Mouse (Mus musculus) ES-E14 (cell line): ENCODE measurements around the gene Eps8l3. TPM values are rescaled to one million over a fixed set of nuclear protein-coding genes. Genes with fewer than 3 reads are reported as not detected.

ENCODE experiments used
- DNase-seq: peaks from one replicate; pipeline ENCODE4 v3.0.0-alpha.2; 2013; ENCODE audit warnings: low read depth, low spot score
- H3K27ac ChIP-seq: 2 replicates; pipeline ENCODE4 v1.5.1; 2012; ENCODE audit warnings: low read depth, mild to moderate bottlenecking, low read length, moderate library complexity, mixed read lengths; ENCODE audit not compliant: poor library complexity, insufficient read depth, severe bottlenecking
- H3K36me3 ChIP-seq: 2 replicates; pipeline ENCODE4 v1.6.1; 2012; ENCODE audit warnings: mild to moderate bottlenecking, low read length, moderate library complexity, mixed read lengths; ENCODE audit not compliant: control insufficient read depth, poor library complexity, insufficient read depth, severe bottlenecking
- H3K4me1 ChIP-seq, 2 experiments: fragments of 150-350 bp in 1 of 2; sonication (generic) in 1 of 2; 2 replicates each; pipeline ENCODE4 v1.6.1; 2012; ENCODE audit warnings: low read length in 2 of 2, mild to moderate bottlenecking in 1 of 2, mixed read lengths in 1 of 2; ENCODE audit not compliant: control insufficient read depth in 2 of 2, insufficient read depth in 2 of 2, poor library complexity in 1 of 2
- H3K4me3 ChIP-seq, 2 experiments: fragments of 150-350 bp in 1 of 2; sonication (generic) in 1 of 2; 2 replicates each; pipeline ENCODE4 v1.5.1; 2012; ENCODE audit warnings: low read length in 2 of 2, low read depth in 1 of 2, mild to moderate bottlenecking in 1 of 2, mixed read lengths in 1 of 2; ENCODE audit not compliant: insufficient read depth in 1 of 2, poor library complexity in 1 of 2, severe bottlenecking in 1 of 2
- H3K9ac ChIP-seq: 2 replicates; pipeline ENCODE4 v1.6.1; 2012; ENCODE audit warnings: low read depth, mild to moderate bottlenecking, low read length, mixed read lengths; ENCODE audit not compliant: poor library complexity, insufficient read depth, severe bottlenecking
- H3K9me3 ChIP-seq: fragments of 150-350 bp; sonication (generic); 2 replicates; pipeline ENCODE4 v1.6.1; 2012; ENCODE audit warnings: low read depth, mild to moderate bottlenecking, low read length; ENCODE audit not compliant: control insufficient read depth, insufficient read depth
- CHD2 ChIP-seq: IDR thresholded peaks from 2 replicates; pipeline ENCODE4 v1.6.1; 2014; ENCODE audit warnings: mild to moderate bottlenecking, low read depth, low read length, inconsistent platforms
- HCFC1 ChIP-seq: IDR thresholded peaks from 2 replicates; pipeline ENCODE4 v1.6.1; 2012; ENCODE audit warnings: low read length, inconsistent platforms, borderline replicate concordance; ENCODE audit not compliant: insufficient read depth
- MAFK ChIP-seq: IDR thresholded peaks from 2 replicates; pipeline ENCODE4 v1.6.1; 2014; ENCODE audit warnings: mild to moderate bottlenecking, low read depth, low read length, inconsistent platforms; ENCODE audit not compliant: insufficient read depth
- ZC3H11A ChIP-seq: IDR thresholded peaks from 2 replicates; pipeline ENCODE4 v1.6.1; 2012; ENCODE audit warnings: low read depth, mild to moderate bottlenecking, inconsistent platforms, low read length, borderline replicate concordance
- ZNF384 ChIP-seq: IDR thresholded peaks from 2 replicates; pipeline ENCODE4 v1.6.1; 2012; ENCODE audit warnings: low read depth, low read length, inconsistent platforms
- in situ Hi-C, 2 experiments: fragments of 600-800 bp; cut with MboI; formaldehyde crosslinking; loops; one replicate each; pipeline ENCODE4 v1.15.1; 2025; ENCODE audit warnings: low sequenced_read_pairs in 2 of 2, inconsistent platforms in 1 of 2; ENCODE audit not compliant: unreplicated experiment in 2 of 2
- total RNA-seq: library from RNA; depleted of rRNA; stranded (reverse); fragments of 300-350 nt; gene quantifications from 2 replicates; pipeline ENCODE4 v1.2.3, GENCODE M21; 2012; rRNA removed

Gene Eps8l3
- total RNA-seq = not detected in 2 replicates

DNA sequence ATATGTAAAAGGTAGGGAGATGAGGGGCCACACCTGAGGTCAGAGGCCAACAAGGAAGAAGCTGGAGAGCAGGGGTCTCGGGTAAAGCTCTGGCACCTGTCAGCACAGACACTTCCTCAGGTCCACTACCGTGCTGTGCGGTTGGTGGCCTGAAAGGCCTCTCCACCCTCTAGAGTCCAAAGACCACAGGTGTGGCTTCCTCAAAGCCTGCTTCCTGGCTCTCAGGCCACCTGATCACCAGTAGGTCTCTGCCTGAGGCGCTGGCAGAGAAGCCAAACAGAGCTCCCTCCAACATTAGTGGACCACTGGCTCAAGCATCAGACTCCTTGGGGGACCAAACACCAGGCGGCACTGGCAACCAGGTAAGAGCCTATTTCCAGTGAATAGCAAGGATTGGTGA lies at the start of gene Eps8l3:
Eps8l3 (plus strand) TSS at position 225 of the 400 bp plus-strand sequence.
- no peak for TF ChIP-seq ZC3H11A
- no peak for TF ChIP-seq MAFK
- no peak for TF ChIP-seq ZNF384
- TF ChIP-seq CHD2 = no peak
- TF ChIP-seq HCFC1 = no peak
- Histone ChIP-seq H3K4me1 (no peaks in the 10 kb centered on the region), H3K9me3 (no peaks in the 10 kb centered on the region), H3K27ac (no peak within 1 kb of the TSS), H3K36me3 (no peaks in the 10 kb centered on the region), H3K9ac (no peak within 1 kb of the TSS), H3K4me3 (no peak within 1 kb of the TSS)
- in situ Hi-C loops = no loop called here
- no peak for DNase-seq

- Histone ChIP-seq H3K4me1 (peaks cover 0 to 19% of the 10 kb centered on the region in 2 experiments; a peak in 2 of 4 replicates), H3K9ac (no peak overlapping the region), H3K9me3 (no peaks in the 10 kb centered on the region), H3K27ac (no peak overlapping the region), H3K4me3 (no peak overlapping the region), H3K36me3 (no peaks in the 10 kb centered on the region)
- in situ Hi-C loops = no loop called here
- DNase-seq = no peak
- peak; percentile 58 for TF ChIP-seq MAFK
- TF ChIP-seq ZC3H11A = no peak
- TF ChIP-seq CHD2 = no peak
These were observed 49.1 kb upstream of the Eps8l3 start for GRCm38 (mm10) chr3:107827873-107828405.

DNA sequence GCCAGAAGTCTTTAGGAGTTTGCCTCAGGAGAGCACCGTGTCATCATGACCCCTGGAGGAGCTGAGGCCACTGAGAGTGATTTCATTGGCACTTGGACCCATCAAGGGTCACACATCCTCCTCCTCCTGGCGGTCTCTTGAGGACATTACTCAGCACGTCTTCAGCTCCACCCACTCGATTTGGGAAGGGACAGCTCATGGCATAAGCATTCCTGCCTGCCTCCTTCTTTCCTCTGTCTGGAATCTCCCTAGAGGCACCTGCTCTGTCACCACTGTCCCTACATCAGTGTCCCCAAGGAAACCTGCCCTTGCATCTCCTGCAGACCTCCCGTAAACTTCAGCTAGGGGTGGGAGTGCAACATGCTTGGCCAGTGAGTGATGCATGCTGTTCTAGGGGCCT lies 48.5 kb upstream of the Eps8l3 start:
- Histone ChIP-seq H3K9me3 (no peaks in the 10 kb centered on the region), H3K9ac (no peak overlapping the region), H3K4me3 (no peak overlapping the region), H3K4me1 (peaks cover 3 to 17% of the 10 kb centered on the region in 2 experiments; a peak in 3 of 4 replicates), H3K36me3 (no peaks in the 10 kb centered on the region), H3K27ac (no peak overlapping the region)
- no peak for DNase-seq
- in situ Hi-C loops = no loop called here
- TF ChIP-seq CHD2 = no peak
- TF ChIP-seq MAFK = peak; percentile 19; the same call in 1 of the 2 replicates

DNA sequence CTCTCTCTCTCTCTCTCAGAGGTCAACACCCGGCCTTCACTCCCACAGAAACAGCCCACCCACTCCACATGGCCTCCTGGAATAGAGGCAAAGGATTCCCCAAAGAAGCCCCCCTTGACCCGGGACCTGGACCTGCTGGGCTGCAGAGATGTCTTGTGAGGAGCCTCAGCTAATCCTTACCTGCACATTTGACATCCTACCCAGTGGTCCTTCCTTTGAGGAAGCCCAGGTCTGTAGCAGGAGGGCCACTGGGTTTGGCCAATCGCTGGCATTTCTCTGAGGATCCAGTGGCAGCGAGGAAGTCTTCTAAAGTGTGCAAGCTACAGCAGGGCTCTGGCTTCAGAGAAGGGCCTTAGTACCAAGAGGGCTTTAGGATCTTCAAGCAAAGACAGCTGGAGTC lies 48.0 kb upstream of the Eps8l3 start:
- in situ Hi-C loops = no loop called here
- Histone ChIP-seq H3K4me1 (peaks cover 5 to 15% of the 10 kb centered on the region in 2 experiments; a peak in 3 of 4 replicates), H3K27ac (no peak overlapping the region), H3K9ac (no peak overlapping the region), H3K9me3 (no peaks in the 10 kb centered on the region), H3K36me3 (no peaks in the 10 kb centered on the region), H3K4me3 (no peak overlapping the region)
- TF ChIP-seq ZC3H11A (no peak), CHD2 (no peak), ZNF384 (no peak), HCFC1 (no peak), MAFK (no peak)
- no peak for DNase-seq

- H3K36me3 ChIP-seq = no peaks in the 10 kb centered on the region
- no peaks in the 10 kb centered on the region for H3K9me3 ChIP-seq
- no peak overlapping the region for H3K27ac ChIP-seq
- peak overlapping the region; percentile 15 to 18; a peak in 2 of 4 replicates for H3K4me3 ChIP-seq
- peaks cover 5 to 16% of the 10 kb centered on the region in 2 experiments; a peak in 3 of 4 replicates for H3K4me1 ChIP-seq
- 0 out of 2 replicates have a peak overlapping the region, but pooled peaks have one; percentile 12 for H3K9ac ChIP-seq
- no peak for TF ChIP-seq ZC3H11A
- no peak for TF ChIP-seq CHD2
- TF ChIP-seq MAFK = no peak
- no peak for TF ChIP-seq ZNF384
- no peak for TF ChIP-seq HCFC1
- in situ Hi-C loops = no loop called here
- DNase-seq = no peak
These were observed 47.4 kb upstream of the Eps8l3 start for GRCm38 (mm10) chr3:107829625-107830024.
